Mouse (Mus musculus): ENCODE results near the gene Acin1.

Gene Acin1

DNA sequence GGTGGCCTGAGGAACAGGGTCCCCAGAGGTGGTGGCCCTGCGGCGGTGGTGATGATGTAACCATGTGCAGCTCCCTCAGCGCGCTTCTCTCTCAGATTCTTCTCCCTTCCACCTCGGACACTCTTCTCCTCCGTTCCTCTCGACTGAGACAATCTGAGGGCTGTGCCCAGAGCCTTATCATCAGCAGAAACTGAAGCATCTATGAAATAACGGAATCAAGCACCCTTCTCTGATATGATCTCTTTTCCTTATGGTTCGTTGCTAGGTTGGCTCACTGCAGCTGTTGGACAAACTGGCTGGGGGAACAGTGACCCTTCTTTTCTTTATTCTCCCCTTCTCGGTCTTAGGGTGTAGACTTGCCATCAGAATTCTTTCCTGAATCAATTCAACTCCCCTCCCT, 16.5 kb upstream of the Acin1 start:
- in situ Hi-C loops (cut with MboI; ENCODE audit: unreplicated experiment in 2 of 2), result loop anchor here (5.0 to 25.0 kb wide), 5 partner anchors 51 to 641 kb away; partner anchors contain the start of gene Ajuba (in 1 of the 2)

DNA sequence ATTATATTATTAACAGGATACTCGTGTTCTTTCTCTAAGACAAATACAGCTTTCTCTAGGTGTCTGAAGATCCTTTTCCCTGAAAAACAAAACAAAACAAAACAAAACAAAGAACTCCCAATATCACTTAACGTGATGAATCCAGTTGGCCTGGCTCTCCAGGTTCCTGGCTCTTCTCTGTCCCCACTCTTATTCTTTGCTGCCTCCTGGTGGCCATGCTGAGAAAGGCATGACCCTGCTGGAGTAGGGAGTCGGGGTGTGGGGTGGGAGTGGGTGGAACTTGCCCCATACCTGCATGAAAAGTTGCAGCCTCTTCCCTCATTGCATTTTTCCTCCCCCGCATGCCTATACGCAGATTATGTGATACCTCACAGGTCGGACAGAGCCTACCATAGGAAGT, 14.6 kb upstream of the Acin1 start:
- in situ Hi-C loops (cut with MboI; ENCODE audit: unreplicated experiment in 2 of 2), result loop anchor here (5.0 to 25.0 kb wide), 5 partner anchors 49 to 639 kb away; partner anchors contain the start of gene Ajuba (in 1 of the 2)

DNA sequence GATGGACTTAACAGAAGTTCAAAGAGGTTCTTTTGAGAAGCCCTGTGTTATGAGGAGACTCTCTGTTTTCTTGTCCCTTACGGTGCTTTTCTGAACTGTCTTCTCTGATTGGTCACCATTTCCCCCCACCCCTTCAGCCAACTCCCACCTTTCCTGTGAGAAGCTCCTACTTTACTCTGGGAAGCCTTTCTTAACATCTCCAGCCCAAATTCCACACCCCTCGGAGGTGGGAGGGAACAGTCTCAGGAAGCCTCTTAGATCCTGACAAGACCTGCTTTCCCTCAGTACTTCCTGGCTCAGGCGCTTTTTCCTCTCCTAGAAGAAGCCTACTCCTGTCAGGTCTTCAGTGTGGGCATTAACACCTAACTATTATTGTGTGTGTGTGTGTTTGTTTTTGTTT, 12.9 kb upstream of the Acin1 start:
- in situ Hi-C loops (cut with MboI; ENCODE audit: unreplicated experiment in 2 of 2), result no loop called here

DNA sequence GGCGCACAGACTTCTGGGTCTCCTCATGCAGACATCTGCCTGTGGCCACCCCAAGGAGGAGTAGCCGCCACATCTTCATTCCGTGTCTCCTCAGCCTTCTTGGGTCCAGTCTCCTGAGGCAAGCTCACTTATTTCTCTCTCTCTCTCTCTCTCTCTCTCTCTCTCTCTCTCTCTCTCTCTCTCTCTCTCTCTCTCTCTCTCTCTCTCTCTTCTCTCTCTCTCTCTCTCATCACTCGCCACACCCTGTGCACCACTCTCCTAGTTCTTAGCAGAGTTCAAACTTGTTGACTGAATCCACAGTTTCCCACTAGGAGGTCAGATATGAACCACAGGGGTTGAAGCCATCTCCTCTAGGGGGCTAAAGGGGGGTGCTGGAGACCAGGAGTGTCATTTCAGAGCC, 12.0 kb upstream of the Acin1 start, which contains the start of gene Gm29776:
Gene Gm29776, minus strand, starts transcription at position 101 of the 400 bp plus-strand sequence.
- in situ Hi-C loops (cut with MboI; ENCODE audit: unreplicated experiment in 2 of 2), result no loop called here

DNA sequence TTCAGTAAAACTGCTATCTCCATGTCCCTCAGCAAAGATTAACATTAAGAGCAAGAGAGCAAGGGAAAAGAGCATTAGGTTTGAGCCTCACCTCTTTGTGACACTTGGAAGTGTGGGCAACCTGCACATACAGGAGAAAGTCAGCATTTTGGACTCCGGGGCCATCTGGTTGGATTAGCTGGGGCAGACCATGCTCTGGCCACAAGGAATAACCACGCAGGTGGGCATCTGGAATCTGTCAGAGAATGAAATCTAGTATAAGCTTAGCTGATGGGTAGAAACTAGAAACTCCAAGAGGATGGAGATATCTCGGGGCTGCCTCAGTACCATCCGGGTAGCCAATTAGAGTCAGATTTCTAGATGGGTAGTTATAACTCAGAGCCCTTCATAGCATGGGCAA, 10.0 kb upstream of the Acin1 start:
- in situ Hi-C loops (cut with MboI; ENCODE audit: unreplicated experiment in 2 of 2), result no loop called here

DNA sequence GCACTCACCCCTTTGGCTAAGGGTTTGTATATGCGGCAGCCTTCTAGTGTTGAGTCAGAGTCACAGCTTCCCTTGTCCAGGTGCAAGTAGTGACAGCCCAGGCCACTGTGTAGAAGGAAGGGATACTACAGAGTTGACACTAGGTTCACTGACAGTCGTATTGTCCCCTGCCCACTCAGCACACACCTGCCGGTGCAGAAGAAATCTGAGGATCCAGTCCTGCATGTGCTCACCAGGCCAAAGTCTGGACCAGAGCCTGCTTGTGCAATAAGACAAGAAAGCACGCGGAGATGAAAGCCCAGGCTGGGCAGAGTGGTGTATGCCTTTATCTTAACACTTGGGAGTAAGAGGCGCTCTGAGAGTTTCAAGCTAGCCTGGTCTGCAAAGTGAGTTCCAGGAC, 8.3 kb upstream of the Acin1 start:
- in situ Hi-C loops (cut with MboI; ENCODE audit: unreplicated experiment in 2 of 2), result no loop called here

DNA sequence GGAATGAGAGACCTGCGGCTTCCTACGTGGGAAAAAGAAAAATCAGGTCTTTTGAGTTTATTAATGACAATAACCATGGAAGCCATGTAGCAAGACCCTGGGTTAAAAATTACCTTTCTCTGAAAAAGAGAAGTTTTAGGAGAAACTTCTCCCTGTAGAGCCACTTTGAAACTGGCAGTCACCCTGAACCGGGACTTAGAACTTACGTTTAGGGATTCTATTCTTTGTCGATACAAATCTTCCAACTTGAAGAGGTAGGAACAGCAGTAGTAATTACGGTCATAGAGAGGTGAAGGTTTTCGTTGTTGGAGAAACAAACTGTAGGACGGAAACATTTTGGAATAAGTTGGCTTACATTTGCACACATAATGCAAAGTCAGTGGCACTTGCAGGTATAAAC, 520 bp upstream of the Acin1 start:
- in situ Hi-C loops (cut with MboI; ENCODE audit: unreplicated experiment in 2 of 2), result no loop called here

DNA sequence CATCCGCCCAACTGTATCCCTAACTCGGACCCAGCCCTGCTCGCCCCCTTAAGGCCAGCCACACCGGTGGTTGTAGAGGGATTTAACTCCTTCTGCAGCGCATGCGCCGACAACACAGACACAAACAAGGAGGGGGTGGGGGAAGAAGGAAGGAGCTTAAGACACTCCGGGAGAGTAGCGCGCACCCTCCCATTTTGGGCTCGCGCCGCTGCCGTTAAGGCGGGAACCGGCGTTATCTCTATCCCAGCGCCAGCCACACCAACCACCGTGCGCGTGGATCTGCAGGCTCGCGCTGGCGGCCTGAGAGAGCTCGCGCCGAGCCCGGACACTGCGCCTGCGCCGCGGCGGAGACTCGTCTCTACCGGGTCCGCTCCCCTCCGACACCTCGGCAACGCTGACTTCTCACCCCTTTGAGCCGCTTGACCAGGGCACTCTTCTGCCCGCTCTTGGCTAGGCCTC, 639 bp downstream of the Acin1 start, which contains the start of gene 1700123O20Rik:
Gene 1700123O20Rik, plus strand, starts transcription at position 154 of the 459 bp plus-strand sequence.
- in situ Hi-C loops (cut with MboI; ENCODE audit: unreplicated experiment in 2 of 2), result no loop called here

DNA sequence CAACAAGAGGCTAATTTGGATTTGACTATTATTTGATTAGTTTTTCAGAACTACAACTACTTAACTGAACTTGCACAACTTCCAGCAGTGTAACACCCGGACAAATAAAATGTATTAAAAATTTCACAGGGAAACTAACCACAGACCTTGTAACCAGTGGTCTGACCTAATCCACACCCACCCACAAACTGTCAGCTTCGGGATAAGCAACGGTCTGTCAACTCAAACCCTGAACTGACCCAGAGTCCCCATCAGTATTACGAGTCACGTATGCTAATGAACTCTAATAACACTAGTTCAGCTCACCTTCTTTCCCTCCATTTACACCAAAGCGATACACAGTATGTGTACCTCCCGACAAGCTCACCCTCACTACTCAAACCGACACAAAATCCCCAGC, 1.3 kb downstream of the Acin1 start:
- in situ Hi-C loops (cut with MboI; ENCODE audit: unreplicated experiment in 2 of 2), result no loop called here

DNA sequence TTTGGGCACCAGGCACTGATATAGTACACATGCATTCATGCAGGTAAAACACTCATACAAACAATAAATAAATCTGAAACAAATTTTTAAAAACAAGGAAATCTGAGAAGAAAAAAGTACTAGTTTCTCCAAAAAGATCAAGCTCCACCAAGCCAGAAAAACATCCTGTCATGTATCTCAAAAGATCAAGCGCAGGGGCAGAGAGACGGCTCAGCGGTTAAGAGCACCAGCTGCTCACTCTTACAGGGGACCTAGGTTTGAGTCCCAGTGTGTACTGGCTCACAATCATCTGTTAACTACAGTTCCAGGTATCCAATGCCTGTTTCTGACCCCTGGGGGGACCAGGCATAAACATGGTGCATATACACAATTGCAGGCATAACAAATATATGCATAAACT, 4.3 kb downstream of the Acin1 start:
- in situ Hi-C loops (cut with MboI; ENCODE audit: unreplicated experiment in 2 of 2), result no loop called here

DNA sequence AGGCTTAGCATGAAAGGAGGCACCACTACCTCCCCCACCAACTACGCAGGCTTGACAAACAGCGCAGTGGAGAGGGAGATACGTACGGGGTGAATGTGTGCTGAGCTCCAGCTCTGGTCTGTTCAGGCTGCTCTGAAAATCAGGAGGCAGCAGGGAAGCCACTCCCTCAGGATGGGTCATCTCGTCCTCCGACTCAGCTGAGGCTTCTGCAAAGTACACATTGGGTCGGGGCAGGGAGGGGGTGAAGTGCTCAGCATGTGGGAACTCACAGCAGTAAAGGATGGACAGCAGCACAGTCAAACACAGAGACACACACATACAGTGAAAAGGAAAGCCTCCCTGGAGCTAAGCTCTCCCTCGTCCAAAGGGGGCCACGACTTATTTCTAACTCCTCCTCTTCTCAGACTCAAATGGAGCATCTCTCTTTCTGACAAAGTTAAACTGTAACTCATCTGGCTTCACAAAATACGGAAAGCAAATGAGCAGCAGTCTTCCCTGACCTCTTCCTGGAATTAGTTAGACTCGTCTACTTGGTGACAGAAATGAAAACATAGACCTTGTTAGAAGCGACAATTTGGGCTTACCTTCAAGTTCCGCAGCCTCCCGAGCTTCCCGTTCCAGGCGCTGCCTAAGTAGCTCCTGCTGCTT, 8.0 kb downstream of the Acin1 start:
- in situ Hi-C loops (cut with MboI; ENCODE audit: unreplicated experiment in 2 of 2), result no loop called here

DNA sequence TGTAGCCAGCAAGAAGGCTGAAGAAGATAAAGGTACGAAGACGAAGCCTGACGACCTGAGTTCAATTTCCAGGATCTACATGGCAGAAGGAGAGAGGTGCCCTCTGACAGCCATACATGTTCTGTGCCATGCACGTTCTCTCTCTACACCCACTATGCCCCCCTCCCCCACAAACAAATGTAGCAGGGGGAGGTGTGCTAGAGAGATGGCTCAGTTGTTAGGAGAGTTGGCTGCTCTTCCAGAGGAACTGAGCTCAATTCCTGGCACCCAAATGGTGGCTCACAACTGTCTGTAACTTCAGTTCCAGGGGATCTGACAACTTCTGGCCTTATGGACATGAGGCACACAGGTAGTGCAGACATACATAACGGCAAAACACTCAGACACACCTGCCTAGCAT, 10.4 kb downstream of the Acin1 start:
- in situ Hi-C loops (cut with MboI; ENCODE audit: unreplicated experiment in 2 of 2), result no loop called here

DNA sequence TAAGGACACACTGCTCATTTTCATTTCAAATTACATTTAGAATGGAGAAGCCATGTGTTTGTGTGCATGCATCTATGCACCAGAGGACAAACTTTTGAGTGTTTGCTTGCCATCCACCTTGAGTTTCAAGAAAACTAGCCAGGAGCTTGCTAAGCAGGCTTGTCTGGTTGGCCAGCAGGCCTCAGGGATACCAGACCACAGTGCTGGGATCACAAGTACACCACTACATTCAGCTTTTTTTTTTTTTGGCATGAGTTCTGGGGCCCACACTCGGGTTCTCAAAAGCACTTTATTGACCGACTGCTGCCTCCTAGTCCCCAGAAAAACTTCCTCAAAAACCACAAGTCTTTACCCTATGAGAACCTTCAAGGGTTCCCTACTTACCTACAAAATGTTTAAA, 12.4 kb downstream of the Acin1 start:
- in situ Hi-C loops (cut with MboI; ENCODE audit: unreplicated experiment in 2 of 2), result no loop called here

DNA sequence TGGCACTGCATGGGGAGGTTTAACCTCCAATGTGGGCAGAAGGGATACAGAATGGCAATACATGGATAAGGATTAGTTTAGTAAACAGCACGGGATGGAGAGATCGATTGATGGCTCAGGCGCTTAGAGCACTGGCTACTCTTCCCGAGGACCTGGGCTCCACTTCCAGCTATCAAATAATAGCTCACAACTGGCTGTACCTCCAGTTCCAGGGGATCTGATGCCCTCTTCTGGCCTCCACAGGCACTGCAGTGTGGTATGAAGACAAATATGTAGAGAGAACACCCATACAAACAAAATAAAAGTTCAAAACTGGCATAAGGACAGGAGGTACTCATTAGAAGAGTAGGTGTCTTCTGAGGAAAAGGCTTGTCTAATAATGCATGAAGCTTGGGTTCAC, 17.4 kb downstream of the Acin1 start:
- in situ Hi-C loops (cut with MboI; ENCODE audit: unreplicated experiment in 2 of 2), result no loop called here

DNA sequence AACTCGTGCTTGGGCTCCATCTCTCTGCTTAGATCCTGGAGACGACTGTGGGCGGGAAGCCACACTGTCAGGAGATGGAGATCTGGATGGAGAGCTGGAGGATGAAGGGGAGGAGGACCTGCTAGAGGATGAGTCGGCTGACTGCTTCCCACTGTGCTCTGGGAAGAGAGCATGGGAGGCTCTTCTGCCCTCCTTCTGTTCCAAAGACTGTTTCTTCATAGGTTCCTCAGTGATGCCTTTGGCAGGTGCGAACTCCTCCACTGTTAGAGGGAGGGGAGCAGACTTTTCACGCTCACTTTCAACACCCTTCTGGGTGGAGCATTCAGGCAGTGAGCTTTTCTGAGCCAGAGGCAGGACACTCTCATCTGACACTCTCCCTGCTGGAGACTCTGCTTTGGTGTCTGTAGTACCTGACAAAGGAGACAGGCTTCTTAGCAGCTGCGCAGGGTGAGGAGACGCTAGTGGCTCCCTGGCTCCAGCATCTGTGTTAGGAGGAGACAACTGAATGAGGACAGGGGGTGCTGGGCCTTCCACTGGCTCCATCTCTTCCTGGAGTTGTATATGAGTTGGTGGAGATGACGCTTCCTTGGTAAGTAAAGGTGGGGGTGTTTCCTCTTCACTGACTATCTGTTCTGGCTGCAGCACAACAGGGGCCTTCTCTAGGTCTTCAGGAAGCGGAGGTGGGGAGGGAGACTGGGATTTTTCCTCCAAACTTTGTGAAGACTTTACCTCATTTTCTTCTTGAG, 22.1 kb downstream of the Acin1 start:
- in situ Hi-C loops (cut with MboI; ENCODE audit: unreplicated experiment in 2 of 2), result no loop called here

DNA sequence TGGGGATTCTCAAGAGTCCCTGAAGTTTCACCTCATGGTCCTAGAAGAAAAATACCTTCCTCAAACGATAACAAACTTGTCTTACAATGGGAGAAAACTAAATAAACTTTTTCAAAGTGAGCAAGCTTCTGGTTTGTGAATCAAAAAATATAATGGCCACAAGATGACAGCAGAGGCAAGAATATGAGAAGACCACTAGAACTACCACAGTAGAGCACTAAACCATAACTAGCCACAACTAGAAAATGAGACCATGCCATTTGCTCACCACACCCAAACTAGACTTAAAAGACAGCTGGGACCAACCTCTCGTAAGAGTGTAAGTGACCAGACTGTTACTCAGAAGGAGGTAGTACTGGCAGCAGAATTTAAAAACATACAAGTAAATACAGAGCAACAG, 26.7 kb downstream of the Acin1 start:
- in situ Hi-C loops (cut with MboI; ENCODE audit: unreplicated experiment in 2 of 2), result no loop called here

DNA sequence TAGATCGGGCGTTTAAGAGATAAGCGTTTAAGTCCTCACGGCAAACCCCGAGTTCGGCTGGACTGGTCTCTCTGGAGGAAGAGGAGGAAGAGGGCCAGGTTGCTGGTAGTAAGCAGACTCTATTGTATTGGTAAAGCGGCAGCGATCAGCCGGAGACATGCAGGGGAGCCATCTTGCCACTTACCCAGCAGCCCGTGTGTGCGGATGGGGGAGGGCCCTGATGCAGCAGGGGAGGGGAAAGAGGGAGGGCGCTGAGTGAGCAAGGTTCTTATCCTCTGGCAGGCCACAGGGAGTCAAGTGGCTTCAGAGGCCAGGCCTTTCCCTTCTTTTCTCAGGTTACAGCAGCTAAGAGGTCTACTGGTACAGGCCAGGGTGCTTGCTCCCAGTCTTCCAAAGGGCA, 33.2 kb downstream of the Acin1 start:
- in situ Hi-C loops (cut with MboI; ENCODE audit: unreplicated experiment in 2 of 2), result loop anchor here (5.0 kb wide), 1 partner anchor 49 kb away; no protein-coding TSS in a partner anchor

DNA sequence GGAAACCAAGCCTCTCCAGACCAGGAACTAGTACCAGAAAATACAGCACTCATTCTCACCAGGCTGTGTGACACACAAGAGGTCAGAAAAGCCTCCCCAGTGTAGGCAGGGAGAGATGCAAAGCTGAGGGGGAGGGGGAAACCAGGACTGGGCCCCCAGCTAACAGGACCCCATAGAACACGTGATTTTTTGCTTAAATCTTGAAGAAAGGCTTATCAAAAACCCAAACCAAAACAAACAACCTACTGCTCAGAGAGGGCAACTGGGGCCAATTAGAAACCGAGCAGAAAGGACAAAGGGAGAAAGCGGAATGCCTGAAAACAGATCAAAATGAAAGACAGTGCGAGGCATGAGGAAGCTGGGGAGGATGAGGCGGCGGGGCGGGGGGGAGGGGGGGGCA, 33.9 kb downstream of the Acin1 start:
- in situ Hi-C loops (cut with MboI; ENCODE audit: unreplicated experiment in 2 of 2), result loop anchor here (5.0 kb wide), 1 partner anchor 50 kb away; no protein-coding TSS in a partner anchor

DNA sequence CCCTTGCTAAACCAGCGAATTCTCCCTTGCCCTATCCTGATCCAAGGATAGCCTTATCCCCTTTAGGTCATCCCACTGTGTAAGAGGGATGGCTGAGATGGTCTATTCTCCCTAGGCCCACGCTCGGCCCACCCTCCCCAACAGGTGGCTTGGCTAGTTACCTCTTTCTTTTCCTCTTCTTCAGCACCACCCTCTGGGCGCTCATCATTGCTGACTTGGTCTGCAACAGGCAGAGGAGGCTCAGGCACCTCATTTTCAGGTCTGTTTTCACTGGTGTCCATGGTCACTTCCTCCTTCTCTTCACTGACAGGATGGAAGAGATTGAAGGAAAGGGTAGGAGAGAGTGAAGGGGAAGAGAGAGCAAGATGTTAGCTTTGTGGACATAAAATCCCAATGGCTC, 35.2 kb downstream of the Acin1 start:
- in situ Hi-C loops (cut with MboI; ENCODE audit: unreplicated experiment in 2 of 2), result loop anchor here (5.0 kb wide), 1 partner anchor 51 kb away; no protein-coding TSS in a partner anchor

DNA sequence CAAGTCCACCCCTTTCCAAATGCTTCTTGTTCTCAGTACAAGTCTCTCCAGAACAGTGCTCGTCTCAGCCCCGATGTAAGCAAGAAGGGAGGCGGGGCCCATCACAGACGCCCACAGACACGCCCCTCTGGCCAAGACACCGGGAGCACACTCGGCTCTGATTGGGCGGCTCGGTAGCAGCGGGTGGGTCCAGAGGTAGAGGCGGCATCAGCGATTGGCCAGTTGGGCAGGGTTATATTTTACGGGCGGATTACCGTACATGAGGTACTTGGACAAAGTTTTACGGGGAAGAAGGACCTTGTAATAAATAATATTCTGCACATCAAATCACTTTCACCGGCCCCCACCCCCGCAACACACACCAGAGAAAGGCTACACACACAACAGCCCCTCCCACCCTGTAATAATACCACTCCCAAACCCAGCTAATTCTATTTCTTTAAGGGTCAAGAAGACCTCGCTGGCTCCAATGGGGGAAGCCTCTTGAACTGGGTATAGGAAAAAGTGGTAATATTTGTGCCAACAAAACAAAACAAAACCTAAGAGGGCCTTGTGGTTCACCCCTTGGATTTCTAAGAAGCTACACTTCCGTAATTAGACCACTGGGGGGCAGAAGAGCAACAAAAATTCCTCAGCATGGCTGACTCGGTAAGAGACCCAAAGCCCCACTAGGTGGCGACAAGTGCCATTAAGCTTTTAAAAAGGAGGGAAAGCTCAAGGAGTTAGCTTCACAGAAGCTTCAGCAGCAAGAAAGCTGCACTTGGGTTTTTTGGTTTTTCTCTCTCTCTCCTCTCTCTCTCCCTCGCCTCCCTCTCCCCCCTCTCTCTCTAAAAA, 35.9 kb downstream of the Acin1 start:
- in situ Hi-C loops (cut with MboI; ENCODE audit: unreplicated experiment in 2 of 2), result loop anchor here (5.0 kb wide), 1 partner anchor 51 kb away; no protein-coding TSS in a partner anchor

DNA sequence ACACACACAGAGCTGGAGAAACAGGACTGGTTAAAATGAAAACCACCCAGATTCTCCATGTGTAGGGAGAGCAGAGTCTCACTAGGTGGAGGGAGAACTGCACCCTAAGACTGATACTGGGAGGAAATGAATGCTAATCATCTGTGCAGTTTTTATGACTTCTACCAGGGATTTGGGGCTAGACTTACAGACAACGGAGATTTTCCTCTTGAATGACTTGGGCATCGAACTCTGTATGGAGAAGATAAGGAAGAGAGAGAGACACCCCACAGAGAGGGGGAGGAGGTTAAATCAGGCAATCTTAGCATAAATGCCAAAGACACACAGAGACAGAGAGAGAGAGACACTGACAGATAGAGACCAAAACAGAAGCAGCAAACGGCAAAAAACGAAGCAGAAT, 38.8 kb downstream of the Acin1 start:
- in situ Hi-C loops (cut with MboI; ENCODE audit: unreplicated experiment in 2 of 2), result loop anchor here (5.0 to 25.0 kb wide), 5 partner anchors 123 to 591 kb away; partner anchors contain the start of gene Mrpl52 (in 1 of the 2)

Measured in v-Abl transformed pro-B cells (cell line).